Mouse (Mus musculus): ENCODE results near the gene Ablim1.

DNA sequence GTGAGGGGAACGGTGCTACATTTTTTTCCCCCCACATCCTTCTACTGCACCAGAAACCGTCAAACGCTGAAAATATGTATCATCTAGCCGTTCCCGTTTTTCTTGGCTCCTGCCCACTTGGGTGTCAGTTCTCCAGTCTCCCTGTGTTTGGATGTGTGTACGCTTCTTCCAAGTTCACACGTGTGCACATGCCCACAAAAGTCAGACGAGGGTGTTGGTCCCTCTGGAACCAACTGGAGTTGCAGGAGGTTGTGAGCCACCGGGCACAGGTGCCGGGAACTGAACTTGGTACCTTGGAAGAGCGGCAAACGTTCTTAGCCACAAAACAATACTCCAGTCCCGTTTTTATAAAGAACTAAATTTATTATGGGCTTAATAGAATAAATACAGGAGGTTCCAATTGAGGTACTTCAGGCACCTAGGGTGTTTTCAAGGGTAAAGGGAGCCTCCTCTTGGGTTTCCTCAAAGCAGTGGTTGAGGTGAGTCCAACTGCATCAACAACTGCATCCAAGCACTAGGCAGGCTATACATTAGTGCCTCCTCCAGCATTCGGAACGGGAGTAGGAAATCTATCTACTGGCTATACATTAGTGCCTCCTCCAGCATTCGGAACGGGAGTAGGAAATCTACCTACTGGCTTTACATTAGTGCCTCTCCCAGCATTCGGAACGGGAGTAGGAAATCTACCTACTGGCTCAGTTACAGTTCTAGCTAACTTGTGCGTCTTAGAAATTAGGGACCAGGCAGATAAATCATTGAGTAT is 44.3 kb upstream of the Ablim1 start:
- TF ChIP-seq POLR2A (IDR thresholded peaks at IDR 0.05; ENCODE audit: extremely low read depth, insufficient read depth, low read length), result no peak
- no peak for TF ChIP-seq CTCF (IDR thresholded peaks at IDR 0.05; ENCODE audit: low read depth, low read length)

Data from liver, adult 2 months (tissue).